Mouse (Mus musculus) embryo, embryonic 11 days (tissue): ENCODE data around the gene Mthfd1l.

Experiments
- DNase-seq: peaks from one replicate; pipeline ENCODE4 v3.0.0-alpha.2; 2015

The Mthfd1l gene

GRCm38 (mm10) chr10:4085363-4086141 is 112.6 kb downstream of the Mthfd1l start:
- no peak for DNase-seq

GRCm38 (mm10) chr10:4087563-4087962 is 114.6 kb downstream of the Mthfd1l start:
- DNase-seq, result no peak

GRCm38 (mm10) chr10:4088744-4089414 is 116.0 kb downstream of the Mthfd1l start:
- DNase-seq, result peak; percentile 80

GRCm38 (mm10) chr10:4089885-4090284 is 117.0 kb downstream of the Mthfd1l start:
- no peak for DNase-seq

GRCm38 (mm10) chr10:4092990-4093389 is 120.1 kb downstream of the Mthfd1l start:
- DNase-seq, result no peak

- DNase-seq, result no peak
These were observed 121.3 kb downstream of the Mthfd1l start for GRCm38 (mm10) chr10:4094093-4094817.

GRCm38 (mm10) chr10:4096151-4096550 is 123.2 kb downstream of the Mthfd1l start:
- no peak for DNase-seq

- DNase-seq, result no peak
These were observed 127.1 kb downstream of the Mthfd1l start for GRCm38 (mm10) chr10:4100007-4100406.

GRCm38 (mm10) chr10:4105676-4106528 is 133.0 kb downstream of the Mthfd1l start:
- peak; percentile 53 for DNase-seq

- peak; percentile 82 for DNase-seq
These were observed 134.9 kb downstream of the Mthfd1l start for GRCm38 (mm10) chr10:4107661-4108338.

GRCm38 (mm10) chr10:4108462-4108861 is 135.5 kb downstream of the Mthfd1l start:
- DNase-seq, result no peak

GRCm38 (mm10) chr10:4111095-4111794 is 138.3 kb downstream of the Mthfd1l start:
- no peak for DNase-seq

GRCm38 (mm10) chr10:4111795-4112139 is 138.8 kb downstream of the Mthfd1l start:
- DNase-seq, result no peak

GRCm38 (mm10) chr10:4112611-4113327 is 139.9 kb downstream of the Mthfd1l start:
- DNase-seq, result no peak

GRCm38 (mm10) chr10:4113328-4113658 is 140.4 kb downstream of the Mthfd1l start:
- no peak for DNase-seq

- DNase-seq, result no peak
These were observed 143.7 kb downstream of the Mthfd1l start for GRCm38 (mm10) chr10:4116653-4117052.

GRCm38 (mm10) chr10:4117091-4117490 is 144.2 kb downstream of the Mthfd1l start:
- DNase-seq, result peak; percentile 64

GRCm38 (mm10) chr10:4119287-4119686 is 146.4 kb downstream of the Mthfd1l start:
- no peak for DNase-seq

- DNase-seq, result no peak
These were observed 147.8 kb downstream of the Mthfd1l start for GRCm38 (mm10) chr10:4120708-4121107.

- no peak for DNase-seq
These were observed 148.3 kb downstream of the Mthfd1l start for GRCm38 (mm10) chr10:4121197-4121596.
